Mouse (Mus musculus) layer of hippocampus, postnatal 36 days (tissue): ENCODE data around the gene Aars2. TPM values are rescaled to one million over a fixed set of nuclear protein-coding genes. Genes with fewer than 3 reads are reported as not detected.

Source experiments
- DNase-seq, 2 experiments: peaks; one replicate each; pipeline ENCODE4 v3.0.0; 2022
- total RNA-seq, 2 experiments: library from RNA; stranded (reverse); gene quantifications; 2 replicates each; pipeline ENCODE4 v1.2.3; 2021

Aars2 gene
- total RNA-seq, 2 experiments from 2014 or later = 22.7 to 25.4 TPM

DNA sequence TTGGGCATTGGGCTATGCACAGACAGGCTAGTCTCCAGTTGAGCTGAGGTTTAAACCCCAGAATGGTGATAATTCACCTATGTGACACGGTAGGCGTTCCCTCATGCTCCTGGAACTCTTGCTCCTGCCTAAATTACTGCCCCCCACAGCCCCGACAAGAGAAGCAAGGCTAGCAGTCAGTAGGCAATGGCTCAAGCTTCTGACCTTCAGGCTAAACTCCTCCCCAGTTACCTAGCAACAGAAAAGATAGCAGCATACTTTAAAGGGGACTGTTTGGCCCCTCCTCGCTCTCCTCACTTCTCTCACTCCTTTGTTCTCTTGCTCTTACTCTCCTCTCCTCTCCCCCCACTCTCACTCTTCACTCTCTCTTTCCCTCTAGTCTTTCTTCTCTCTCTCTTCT lies 5.7 kb upstream of the Aars2 start:
- no peak for DNase-seq

DNA sequence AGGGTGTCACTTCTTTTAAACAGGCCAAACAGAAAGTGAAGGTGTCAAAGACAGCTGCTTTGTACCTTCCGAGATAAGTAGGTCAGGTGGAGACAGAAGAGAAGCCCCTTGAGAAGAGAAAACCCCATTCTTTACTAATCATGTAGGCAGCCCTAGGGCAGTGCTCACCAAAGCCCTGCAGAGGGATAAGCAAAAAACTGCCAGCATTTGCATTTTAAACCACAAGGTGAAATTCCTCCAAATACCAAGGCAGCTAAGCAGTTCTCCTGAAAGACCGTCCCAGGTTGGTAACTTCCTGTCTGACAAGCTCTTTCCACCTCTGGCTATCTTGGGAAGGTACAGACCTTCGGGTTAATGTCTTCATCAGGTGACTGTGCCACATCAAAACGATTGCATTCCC lies 4.3 kb upstream of the Aars2 start:
- DNase-seq = no peak

DNA sequence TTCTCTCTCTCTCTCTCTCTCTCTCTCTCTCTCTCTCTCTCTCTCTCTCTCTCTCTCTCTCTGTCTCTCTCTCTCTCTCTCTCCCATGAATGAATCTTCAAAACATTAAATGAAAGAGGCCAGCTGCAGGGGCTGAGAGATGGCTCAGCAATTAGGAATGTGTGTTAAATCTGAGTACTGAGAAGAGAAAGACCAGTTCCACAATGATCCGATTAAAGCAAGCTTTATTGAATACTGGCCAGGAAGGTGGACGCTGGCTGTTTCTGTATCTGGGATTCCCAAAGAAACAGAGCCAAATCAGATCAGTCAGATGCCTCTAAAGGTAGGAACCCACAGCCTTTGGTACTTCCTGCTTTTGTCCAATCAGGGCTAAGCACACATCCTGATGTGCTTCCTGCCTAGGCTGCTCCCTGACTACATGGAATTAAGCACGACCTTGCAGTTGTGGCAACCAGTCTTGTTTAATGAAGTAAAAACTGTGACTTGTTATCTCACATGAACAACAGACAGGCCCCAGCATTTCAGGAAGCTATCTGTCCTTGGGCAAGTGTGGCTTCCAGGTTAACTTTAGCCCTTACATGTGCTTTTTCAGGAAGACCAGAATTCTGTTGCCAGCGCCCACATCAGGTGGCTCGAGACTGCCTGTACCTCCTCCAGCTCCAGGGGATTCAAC lies 3.2 kb upstream of the Aars2 start:
- no peak for DNase-seq

DNA sequence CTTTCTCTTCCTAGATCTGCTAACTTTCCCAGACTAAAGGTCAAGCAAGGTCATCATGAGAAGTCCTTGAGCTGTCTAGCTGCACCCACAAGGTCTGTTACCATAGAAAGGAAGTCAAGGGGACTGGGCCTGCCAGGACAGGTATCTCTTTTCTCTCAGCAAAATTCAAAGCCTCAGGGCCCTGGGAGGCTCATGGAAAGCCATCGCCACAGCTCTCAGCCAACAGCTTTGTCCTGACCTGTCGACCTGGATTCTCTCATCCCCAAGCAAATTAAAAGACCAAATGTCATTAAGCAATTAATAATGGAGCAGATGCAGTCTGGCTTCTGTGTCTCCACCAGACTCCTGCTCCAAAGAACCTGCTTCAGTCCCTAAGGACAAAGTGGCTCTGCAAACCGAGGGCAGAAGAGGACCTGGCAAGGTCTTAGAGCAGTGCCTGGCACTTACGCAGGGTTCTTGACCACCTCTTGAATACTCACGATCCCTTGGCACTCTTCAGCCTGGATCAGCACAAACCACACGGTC lies 638 bp upstream of the Aars2 start:
- DNase-seq = no peak

DNA sequence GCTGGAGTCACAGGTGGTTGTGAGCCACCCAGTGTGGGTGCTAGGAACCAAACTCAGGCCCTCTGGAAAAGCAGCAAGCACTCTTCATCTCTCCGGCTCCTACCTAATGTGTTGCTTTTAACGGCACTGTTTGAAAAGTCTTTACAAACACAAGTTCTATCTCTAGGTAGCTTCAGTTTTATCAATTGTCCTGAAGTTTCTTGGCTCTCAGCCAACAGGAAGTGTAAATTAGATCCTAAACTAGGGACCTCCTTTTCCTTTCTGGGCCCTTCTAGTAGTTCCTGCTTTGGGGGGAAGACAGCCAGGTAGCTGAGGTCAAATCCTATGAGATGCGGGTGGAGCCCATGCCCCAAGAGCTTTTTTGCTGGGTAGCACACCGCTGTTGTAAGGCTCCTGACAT lies 4.2 kb downstream of the Aars2 start:
- no peak for DNase-seq

DNA sequence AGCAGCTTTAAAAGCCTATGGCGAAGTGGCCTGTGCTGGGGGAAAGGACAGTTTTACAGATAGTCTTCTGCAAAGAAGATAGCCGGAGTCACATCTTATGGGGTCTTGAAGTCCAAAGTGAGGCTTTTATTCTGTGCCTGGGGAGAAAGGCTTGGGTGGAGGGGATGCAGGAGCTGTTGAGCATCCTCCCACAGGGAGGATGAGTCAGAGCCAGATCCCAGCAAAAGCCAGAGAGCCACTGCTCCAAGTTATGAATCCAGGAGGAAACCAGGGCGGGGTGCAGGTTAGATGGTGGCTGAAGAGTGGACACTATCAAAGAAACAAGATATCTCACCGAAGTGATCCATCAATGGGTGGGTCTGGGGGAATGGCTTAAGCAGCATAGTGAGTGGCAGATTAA lies 5.1 kb downstream of the Aars2 start:
- DNase-seq = no peak

DNA sequence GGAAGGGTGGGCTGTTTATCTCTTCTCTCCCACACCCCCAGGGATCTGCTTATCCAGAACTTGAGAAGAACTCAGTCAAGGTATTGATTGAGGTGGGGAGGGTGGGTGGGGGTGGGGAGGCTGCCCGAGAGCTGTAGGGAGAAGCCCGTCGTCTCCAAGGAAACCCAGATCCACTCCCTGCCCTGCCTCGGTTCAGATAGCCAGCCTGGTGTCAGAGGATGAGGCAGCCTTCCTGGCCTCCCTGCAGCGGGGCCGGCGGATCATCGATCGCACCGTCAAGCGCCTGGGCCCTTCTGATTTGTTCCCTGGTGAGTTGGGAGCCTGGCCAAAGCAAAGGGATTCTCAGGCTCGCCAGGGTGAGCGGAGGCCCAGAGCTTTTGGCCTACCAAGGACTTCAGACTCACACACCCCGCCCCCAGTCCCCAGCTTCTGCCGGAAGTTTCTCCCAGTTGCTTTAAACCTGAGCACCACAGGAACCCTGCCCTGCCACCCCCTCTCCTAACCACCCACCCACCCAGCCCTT lies 8.6 kb downstream of the Aars2 start:
- DNase-seq = no peak

DNA sequence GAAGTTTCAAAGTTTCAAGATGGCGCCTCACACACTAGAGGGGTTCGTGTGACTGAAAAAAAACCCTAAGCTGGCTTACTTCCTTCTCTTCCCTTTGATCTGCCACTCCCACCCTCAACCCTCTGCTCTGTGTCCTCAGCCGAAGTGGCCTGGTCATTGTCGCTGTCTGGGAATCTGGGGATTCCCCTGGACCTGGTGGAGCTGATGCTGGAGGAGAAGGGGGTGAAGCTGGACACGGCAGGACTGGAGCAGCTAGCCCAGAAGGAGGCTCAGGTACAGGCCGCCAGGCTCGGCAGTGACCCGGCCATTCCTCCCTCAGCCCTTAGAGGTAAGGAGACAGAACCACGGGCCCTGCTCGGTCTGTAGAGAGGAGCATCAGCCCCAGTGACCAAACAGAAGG lies 9.2 kb downstream of the Aars2 start:
- no peak for DNase-seq

DNA sequence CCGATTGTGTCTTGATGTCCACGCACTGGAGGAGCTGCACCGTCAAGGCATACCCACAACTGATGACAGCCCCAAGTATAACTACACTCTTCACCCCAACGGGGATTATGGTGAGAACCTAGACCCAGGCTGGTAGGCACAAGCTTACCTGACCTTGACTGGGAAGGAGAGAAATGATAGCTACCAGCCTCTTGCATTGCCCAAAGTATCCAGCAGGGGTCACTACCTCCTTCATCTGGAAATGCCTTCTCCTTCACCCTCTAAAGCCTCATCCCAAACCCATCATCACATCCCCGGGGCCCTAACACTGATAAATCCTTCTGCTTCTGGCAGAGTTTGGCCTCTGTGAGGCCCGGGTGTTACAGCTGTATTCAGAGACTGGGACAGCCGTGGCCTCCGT lies 9.8 kb downstream of the Aars2 start:
- DNase-seq = peak; percentile 76 to 84

DNA sequence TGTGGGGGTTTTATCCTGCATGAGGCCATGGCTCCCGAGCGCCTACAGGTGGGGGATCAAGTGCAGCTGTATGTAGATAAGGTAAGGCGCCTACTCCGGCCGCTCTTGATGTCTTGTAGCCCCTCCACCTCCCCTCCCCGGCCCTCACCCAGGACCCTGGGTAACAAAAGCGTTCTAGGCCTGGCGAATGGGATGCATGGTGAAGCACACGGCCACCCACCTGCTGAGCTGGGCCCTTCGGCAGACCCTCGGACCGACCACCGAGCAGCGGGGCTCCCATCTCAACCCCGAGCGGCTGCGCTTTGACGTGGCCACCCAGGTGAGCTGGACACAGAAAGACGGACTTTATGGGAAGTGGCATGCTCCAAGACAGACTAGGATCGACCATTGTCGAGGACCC lies 10.5 kb downstream of the Aars2 start:
- no peak for DNase-seq

DNA sequence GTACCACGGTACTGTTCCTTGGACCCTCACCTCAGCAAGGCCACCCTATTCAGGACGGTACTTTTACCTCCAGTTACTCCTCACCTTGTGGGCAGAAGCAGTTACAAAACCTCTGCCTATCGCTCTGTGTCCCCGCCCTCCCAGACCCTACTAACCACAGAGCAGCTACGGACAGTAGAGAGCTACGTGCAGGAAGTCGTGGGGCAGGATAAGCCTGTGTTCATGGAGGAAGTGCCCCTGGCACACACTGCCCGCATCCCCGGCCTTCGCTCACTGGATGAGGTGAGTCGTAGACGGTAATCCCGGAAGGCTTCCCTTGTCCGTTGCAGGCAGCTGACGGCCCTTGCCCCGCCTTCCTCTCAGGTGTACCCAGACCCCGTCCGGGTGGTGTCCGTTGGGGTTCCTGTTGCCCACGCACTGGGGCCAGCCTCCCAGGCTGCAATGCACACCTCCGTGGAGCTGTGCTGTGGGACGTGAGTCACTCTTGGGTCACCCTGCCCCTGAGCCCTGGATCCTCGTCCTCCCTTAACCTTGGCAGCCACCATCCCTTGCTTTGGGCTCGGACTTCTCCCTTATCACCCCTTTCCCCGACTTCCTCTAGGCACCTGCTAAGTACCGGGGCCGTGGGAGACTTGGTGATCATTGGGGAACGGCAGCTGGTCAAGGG lies 11.0 kb downstream of the Aars2 start:
- DNase-seq = no peak

DNA sequence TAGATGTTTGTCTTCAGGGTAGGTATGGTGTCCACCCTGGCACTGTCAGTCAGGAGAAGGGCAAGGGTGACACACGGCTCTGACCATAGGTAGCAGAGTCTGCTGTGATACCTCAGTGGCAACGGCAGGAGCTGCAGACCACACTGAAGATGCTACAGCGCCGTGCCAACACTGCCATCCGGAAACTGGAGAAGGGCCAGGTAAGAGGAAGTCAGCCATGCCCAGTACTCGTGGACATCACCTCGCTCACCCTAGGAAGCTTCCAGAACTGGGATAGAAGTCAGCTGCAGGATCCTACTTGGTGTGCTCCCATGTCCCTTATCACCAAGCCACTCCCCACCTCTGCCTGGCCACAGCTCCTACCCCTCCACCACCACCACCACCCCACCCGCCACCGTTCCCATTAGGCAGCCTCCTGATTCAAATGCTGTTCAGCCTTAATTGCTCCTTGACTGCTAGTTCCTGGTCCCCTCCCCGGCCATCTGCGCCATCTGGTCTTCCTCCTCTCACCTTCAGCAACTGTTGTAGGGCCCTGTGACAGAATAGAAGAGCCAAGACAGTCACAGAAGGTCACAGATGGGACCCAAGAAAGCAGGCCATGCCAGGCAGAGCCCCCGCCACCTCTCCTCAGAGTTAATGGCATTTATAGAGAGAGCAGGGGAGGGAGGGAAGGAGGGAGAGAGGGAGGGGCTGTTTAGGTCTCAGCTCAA lies 12.3 kb downstream of the Aars2 start:
- DNase-seq = no peak

DNA sequence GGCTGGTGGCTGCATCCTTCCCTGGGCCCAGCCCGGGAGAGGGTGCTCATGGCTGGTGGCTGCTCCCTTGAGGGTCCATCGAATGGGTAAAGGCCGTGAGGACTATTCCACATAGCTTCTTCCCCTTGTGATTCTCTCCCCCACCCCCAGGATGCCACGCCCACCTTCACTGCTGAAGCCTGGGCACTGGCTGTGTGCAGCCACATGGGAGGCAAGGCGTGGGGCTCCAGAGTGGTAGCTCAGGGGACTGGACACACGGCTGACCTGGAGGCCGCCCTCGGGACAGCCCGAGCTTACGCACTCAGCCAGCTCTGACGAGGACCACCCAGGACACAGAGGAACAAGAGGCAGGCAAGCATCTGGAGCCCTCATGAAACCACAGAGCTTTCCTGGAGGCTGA lies 13.5 kb downstream of the Aars2 start:
- DNase-seq = no peak

DNA sequence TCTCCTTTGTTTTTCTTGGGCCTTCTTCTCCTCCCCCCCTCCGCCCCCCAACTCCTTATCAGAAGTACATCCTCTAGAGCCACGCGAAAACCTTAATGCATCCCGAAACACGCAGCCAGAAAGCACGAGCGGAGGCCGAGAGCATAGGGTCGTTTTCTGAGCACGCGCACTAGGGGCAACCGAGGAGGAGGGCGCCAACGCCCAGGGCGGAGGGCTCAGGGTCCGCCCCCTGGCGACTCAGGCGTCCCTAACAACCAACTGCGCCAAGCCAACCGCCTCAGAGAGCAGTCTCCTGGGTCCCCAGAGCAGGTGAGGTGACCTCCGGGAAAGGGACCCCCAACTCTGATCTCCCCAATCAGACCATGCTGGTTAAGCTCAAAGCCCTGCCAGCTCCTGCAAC lies 16.6 kb downstream of the Aars2 start, which contains the start of gene Tcte1:
Gene Tcte1 (plus strand): TSS at position 172 of the 400 bp plus-strand sequence.
- no peak for DNase-seq

DNA sequence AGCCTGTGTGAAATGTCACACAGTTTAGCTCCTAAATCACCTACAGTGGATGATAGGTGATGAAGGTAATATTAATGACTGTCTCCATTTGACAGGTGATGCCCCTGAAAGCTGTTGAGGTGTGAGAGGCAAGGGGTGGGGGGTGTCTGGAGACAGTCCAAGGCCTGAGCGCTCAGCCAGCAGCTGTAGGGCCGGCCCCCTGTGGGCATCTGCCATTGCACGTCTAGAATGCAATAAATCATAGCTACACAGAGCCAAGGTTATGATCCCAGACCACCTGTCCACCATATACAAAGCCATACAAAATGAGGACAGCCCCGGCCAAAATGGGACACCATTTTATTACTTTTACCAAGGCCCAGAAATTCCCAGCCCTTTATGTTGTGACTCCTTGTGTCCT lies 18.3 kb downstream of the Aars2 start:
- DNase-seq = no peak

DNA sequence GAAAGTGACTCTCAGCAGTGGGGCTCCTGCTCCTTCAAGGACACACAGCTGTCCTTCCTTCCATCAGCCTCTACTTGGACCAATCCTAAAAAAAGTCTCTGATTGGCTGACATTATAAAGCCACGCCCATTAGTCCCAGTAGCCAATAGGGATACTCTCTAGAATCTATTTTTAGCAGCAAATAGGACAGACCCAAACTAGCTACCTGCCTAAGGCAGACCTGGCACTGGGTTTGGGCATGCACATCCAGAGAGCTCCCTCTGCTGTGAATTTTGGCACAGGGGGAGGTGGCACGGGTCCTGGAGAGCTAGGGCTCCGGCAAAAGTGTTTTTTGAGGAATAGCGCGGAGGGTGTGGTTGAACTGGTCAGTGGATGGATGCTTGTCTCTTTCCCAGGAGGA lies 19.9 kb downstream of the Aars2 start:
- no peak for DNase-seq

DNA sequence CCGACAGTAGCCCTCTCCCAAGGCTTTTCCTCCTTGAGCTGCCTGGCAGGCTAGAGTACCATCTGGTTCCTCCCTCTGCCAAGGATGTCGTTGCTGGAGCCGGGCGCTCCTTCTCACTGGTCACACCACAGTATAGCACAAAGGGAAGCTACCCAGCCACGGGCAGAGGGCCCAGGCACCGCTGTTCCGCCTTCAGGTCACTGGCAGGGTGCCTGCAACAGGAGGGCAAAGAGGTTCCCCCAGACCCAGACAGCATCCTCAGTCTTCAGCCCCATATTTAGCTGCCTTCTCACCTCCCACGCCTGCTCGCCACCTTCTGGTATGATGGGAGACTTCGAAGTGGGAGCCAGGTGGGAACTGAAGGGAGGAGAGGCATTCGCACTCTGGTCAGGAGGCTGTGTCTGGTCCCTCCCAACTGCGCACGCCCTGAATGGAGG lies 23.7 kb downstream of the Aars2 start:
- no peak for DNase-seq

DNA sequence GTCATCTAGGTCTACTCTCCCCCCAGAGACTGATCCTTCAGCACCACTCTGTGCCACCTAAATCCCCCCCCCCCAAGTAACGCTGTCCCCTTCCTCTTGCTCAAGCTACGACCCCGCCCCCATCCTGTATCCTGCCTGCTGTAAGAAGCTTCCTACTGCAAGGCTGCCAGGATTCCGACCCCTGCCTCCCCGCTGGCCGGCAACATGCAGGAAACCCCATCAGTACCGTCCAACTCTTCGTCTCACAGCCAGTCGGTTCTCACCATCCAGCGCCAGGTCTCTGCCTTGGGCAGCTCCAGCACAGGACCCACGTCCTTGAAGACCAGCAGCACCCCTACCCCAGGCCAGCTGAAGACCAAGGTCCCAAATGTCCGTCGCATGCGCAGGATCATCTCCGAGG lies 26.3 kb downstream of the Aars2 start:
- DNase-seq = no peak

DNA sequence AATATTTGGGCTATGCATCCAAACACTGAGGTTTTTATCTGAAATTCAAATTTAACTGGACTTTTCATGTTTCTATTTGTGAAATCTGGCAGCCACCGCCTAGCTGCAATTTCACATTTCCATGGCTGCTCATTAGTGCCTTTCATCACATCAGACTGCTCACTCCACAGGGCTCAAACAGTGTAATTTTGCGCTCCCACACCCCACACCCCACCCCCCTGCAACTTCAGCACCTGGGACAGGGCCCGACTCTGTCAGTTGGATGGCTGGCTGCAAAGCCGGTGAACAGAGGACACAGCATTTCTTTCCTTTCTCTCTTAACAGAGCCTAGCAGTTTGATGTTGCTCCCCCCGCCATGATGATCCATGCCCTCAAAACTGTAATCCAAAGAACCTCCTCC lies 29.6 kb downstream of the Aars2 start:
- DNase-seq = no peak

DNA sequence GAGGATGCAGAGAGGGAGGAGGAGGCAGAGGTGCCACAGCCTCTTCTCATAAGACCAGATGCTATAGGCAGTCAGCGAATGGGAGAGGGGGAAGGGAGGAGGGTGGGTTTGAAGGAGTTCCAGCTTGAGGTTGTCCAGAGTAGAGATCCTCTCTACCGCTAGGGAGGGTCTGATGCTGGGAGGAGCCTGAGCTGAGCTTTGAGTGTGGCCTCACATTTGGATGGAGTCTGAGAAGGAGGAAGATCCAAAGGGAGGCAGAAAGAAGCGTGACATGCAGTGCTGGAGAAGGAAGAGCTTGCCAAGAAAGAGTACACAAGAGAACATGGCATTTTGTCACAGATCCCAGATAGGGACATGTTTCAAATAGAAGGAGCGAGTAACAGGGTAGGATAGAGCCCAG lies 31.8 kb downstream of the Aars2 start:
- DNase-seq = no peak

DNA sequence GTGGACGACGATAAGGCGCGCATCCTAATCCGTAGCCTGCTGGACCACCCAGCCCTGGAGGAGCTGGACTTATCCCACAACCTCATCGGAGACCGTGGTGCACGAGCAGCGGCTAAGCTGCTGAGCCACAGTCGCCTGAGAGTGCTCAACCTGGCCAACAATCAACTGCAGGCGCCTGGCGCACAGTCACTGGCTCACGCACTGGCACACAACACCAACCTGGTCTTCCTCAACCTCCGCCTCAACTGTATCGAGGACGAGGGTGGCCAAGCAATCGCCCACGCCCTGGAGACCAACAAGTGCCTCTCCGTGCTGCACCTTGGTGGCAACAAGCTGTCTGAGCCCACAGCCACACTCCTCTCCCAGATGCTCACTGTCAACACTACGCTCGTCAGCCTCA lies 33.0 kb downstream of the Aars2 start:
- no peak for DNase-seq

DNA sequence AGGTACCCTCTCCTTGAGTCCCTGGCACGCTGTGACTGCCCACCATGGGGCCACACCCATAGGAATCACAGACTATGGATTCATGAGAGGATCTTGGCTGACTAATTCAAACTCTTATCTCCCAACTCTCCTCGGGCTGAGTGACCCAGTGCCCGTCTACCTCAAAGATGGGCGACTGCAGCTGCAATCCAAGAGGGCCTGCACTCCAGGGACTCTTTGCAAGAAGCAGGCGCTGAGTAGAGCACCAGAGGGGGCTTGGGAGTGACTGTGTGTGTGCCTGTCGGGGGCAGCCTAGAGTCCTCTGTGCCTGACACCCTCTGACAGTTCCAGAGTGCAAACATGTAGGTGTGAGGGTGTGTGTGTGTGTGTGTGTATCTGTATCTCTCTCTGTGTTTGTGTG lies 35.5 kb downstream of the Aars2 start:
- no peak for DNase-seq

DNA sequence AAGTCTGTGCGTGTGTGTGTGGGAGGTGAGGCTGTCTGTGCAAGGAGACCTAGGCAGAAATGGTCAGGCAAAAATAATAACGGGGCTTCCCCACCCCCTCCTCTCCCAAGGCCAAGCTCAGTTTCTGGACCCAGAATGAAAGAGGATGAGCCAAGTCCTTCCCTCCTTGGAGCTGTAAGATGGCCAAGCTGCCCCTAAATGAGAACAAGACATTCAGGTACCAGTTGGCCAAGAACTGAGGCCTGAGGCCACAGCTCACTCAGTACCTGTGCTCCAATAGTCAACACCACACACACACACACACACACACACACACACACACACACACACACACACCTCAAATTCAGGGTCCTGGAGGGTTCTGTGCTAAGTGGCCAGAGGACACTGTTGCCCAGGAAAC lies 36.1 kb downstream of the Aars2 start:
- no peak for DNase-seq
